Mouse (Mus musculus) yolk sac, embryonic 10.5 days (tissue): ENCODE data around the gene Gm6351.
"Not testable (repeated sequence)": the region's sequence is repeated elsewhere in the genome, so short reads cannot be mapped to it uniquely, and the experiment has no call there.

Source experiments
- DNase-seq: peaks from one replicate; pipeline ENCODE4 v3.0.0-alpha.2; 2017; ENCODE audit warnings: low spot score

The Gm6351 gene

GRCm38 (mm10) chr5:94076085-94076484 lies at the start of gene Gm6351:
TSS of gene Gm6351 (plus strand) at chr5:94076385.
- DNase-seq = not testable (repeated sequence)

DNA sequence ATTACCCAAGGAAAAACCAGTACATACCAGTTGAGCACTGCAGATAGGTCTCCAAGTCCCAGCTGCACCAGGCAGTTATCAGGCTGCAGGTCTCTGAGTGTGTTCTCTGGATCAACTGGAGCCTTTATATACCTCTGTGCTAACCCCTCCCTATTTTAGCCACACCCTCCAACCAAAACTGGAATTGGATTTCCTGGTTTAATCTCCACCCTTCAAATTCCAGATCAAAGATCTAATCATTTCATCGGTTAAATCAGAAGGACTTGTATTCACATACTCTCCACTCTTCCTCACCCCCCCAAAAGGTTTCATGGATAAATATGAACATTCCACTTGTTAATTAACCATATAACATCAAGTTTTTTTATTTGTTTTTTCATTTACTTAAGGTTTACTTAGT lies 5.7 kb upstream of the Gm6351 start, which contains the start of gene BC061212:
BC061212 (minus strand) TSS at position 101 of the 400 bp plus-strand sequence.
- not testable (repeated sequence) for DNase-seq
